Mouse (Mus musculus): ENCODE measurements around the gene Ypel4. TPM values are rescaled to one million over a fixed set of nuclear protein-coding genes. Genes with fewer than 3 reads are reported as not detected.

The Ypel4 gene
- polyA plus RNA-seq, 1 experiment from 2014 or later, result 19.6 TPM

- H3K9me3 ChIP-seq, result no peaks in the 10 kb centered on the region
- ATAC-seq (ENCODE audit: low FRiP score), result no peak
- H3K36me3 ChIP-seq (replicated peaks), result no peaks in the 10 kb centered on the region
- no peak overlapping the region for H3K9ac ChIP-seq
- H3K27ac ChIP-seq, result no peak overlapping the region
- peaks cover 19% of the 10 kb centered on the region for H3K4me1 ChIP-seq
- WGBS, result 85% methylated on average over 5 of the region's 5 CpGs
- H3K27me3 ChIP-seq, result no peaks in the 10 kb centered on the region
- no peak overlapping the region for H3K4me2 ChIP-seq
- no peak overlapping the region for H3K4me3 ChIP-seq (replicated peaks)
Observed at GRCm38 (mm10) chr2:84773195-84773594, 39.3 kb downstream of the Ypel4 start.

GRCm38 (mm10) chr2:84774751-84775150 lies 40.9 kb downstream of the Ypel4 start:
- Histone ChIP-seq H3K4me1 (peaks cover 19% of the 10 kb centered on the region), H3K36me3 (replicated peaks) (no peaks in the 10 kb centered on the region), H3K4me3 (replicated peaks) (peak overlapping the region; percentile 27), H3K9me3 (no peaks in the 10 kb centered on the region), H3K27ac (peak overlapping the region; percentile 85), H3K4me2 (peak overlapping the region; percentile 55), H3K27me3 (no peaks in the 10 kb centered on the region), H3K9ac (peak overlapping the region; percentile 55)
- under 1% methylated on average over 15 of the region's 15 CpGs for WGBS
- peak; percentile 90 for ATAC-seq (ENCODE audit: low FRiP score)

GRCm38 (mm10) chr2:84775241-84775640 lies 41.4 kb downstream of the Ypel4 start, which contains the start of gene Serping1:
Gene Serping1, minus strand, starts transcription at chr2:84775444.
- peak within 1 kb of the TSS; percentile 55 for H3K4me2 ChIP-seq
- H3K27ac ChIP-seq, result peak within 1 kb of the TSS; percentile 85
- H3K9ac ChIP-seq, result peak within 1 kb of the TSS; percentile 55
- 67% methylated on average over 9 of the region's 9 CpGs for WGBS
- no peaks in the 10 kb centered on the region for H3K27me3 ChIP-seq
- peaks cover 19% of the 10 kb centered on the region for H3K4me1 ChIP-seq
- peak within 1 kb of the TSS; percentile 27 for H3K4me3 ChIP-seq (replicated peaks)
- ATAC-seq (ENCODE audit: low FRiP score), result no peak
- no peaks in the 10 kb centered on the region for H3K36me3 ChIP-seq (replicated peaks)
- H3K9me3 ChIP-seq, result no peaks in the 10 kb centered on the region

GRCm38 (mm10) chr2:84775665-84776064 lies 41.8 kb downstream of the Ypel4 start:
- Histone ChIP-seq H3K27ac (peak overlapping the region; percentile 85), H3K4me2 (no peak overlapping the region)

GRCm38 (mm10) chr2:84777706-84778105 lies 43.8 kb downstream of the Ypel4 start:
- H3K4me3 ChIP-seq (replicated peaks), result no peak overlapping the region
- no peaks in the 10 kb centered on the region for H3K9me3 ChIP-seq
- 53% methylated on average over 3 of the region's 3 CpGs for WGBS
- no peaks in the 10 kb centered on the region for H3K36me3 ChIP-seq (replicated peaks)
- peaks cover 19% of the 10 kb centered on the region for H3K4me1 ChIP-seq
- no peak for ATAC-seq (ENCODE audit: low FRiP score)
- no peak overlapping the region for H3K4me2 ChIP-seq
- H3K27me3 ChIP-seq, result no peaks in the 10 kb centered on the region
- H3K9ac ChIP-seq, result no peak overlapping the region
- H3K27ac ChIP-seq, result no peak overlapping the region

More at GRCm38 (mm10) chr2:84775665-84776064, 41.8 kb downstream of the Ypel4 start:
- no peaks in the 10 kb centered on the region for H3K36me3 ChIP-seq (replicated peaks)
- no peaks in the 10 kb centered on the region for H3K9me3 ChIP-seq
- H3K9ac ChIP-seq, result no peak overlapping the region
- ATAC-seq (ENCODE audit: low FRiP score), result no peak
- H3K27me3 ChIP-seq, result no peaks in the 10 kb centered on the region
- 79% methylated on average over 6 of the region's 6 CpGs for WGBS
- H3K4me1 ChIP-seq, result peaks cover 19% of the 10 kb centered on the region
- no peak overlapping the region for H3K4me3 ChIP-seq (replicated peaks)

- no peak overlapping the region for H3K27ac ChIP-seq
- no peaks in the 10 kb centered on the region for H3K36me3 ChIP-seq (replicated peaks)
- H3K9me3 ChIP-seq, result no peaks in the 10 kb centered on the region
- 61% methylated on average over 6 of the region's 6 CpGs for WGBS
- H3K4me3 ChIP-seq (replicated peaks), result no peak overlapping the region
- no peak for ATAC-seq (ENCODE audit: low FRiP score)
- no peak overlapping the region for H3K9ac ChIP-seq
- no peak overlapping the region for H3K4me2 ChIP-seq
- H3K27me3 ChIP-seq, result no peaks in the 10 kb centered on the region
- H3K4me1 ChIP-seq, result peaks cover 13% of the 10 kb centered on the region
Observed at GRCm38 (mm10) chr2:84779210-84779609, 45.4 kb downstream of the Ypel4 start.

- no peak for ATAC-seq (ENCODE audit: low FRiP score)
- no peak overlapping the region for H3K9ac ChIP-seq
- WGBS, result 100% methylated on average over 1 of the region's 1 CpGs
- H3K4me2 ChIP-seq, result no peak overlapping the region
- no peak overlapping the region for H3K27ac ChIP-seq
- H3K36me3 ChIP-seq (replicated peaks), result no peaks in the 10 kb centered on the region
- H3K9me3 ChIP-seq, result no peaks in the 10 kb centered on the region
- H3K4me1 ChIP-seq, result no peaks in the 10 kb centered on the region
- H3K4me3 ChIP-seq (replicated peaks), result no peak overlapping the region
- no peaks in the 10 kb centered on the region for H3K27me3 ChIP-seq
Observed at GRCm38 (mm10) chr2:84783315-84783714, 49.5 kb downstream of the Ypel4 start.

GRCm38 (mm10) chr2:84783840-84784566 lies 50.1 kb downstream of the Ypel4 start:
- Histone ChIP-seq H3K4me1 (no peaks in the 10 kb centered on the region), H3K9ac (no peak overlapping the region), H3K36me3 (replicated peaks) (no peaks in the 10 kb centered on the region), H3K4me2 (no peak overlapping the region), H3K9me3 (no peaks in the 10 kb centered on the region), H3K27me3 (no peaks in the 10 kb centered on the region), H3K4me3 (replicated peaks) (no peak overlapping the region), H3K27ac (no peak overlapping the region)
- no peak for ATAC-seq (ENCODE audit: low FRiP score)
- WGBS, result 88% methylated on average over 3 of the region's 3 CpGs

MicroRNA genes within 50 kb of the gene (microRNA counts, 519-probe panel; counts per million panel counts)
- microRNA mmu-miR-130a, result 7,336 counts per million, percentile 93 among the panel's probes with 10 or more counts

Small RNAs within 50 kb of the gene (microRNA-seq; reads per million reads assigned to microRNA genes)
- gene Mir130a, result 38,498 reads per million, percentile 99 among the genes with 10 or more reads in this experiment

Other genes with a start within 250 kb of the Ypel4 start
- 52.6 and 53.6 TPM in 2 replicates for gene Ctnnd1, start 83.3 kb upstream of the Ypel4 start, polyA plus RNA-seq (2016; fragmentation: Nextera tagmentation; extraction: Ambion mirVana)
- 0.33 and 0.49 TPM in 2 replicates for gene Btbd18, start 75.0 kb upstream of the Ypel4 start, polyA plus RNA-seq (2016; fragmentation: Nextera tagmentation; extraction: Ambion mirVana)
- 448 and 458 TPM in 2 replicates for gene Selenoh, start 63.3 kb upstream of the Ypel4 start, polyA plus RNA-seq (2016; fragmentation: Nextera tagmentation; extraction: Ambion mirVana)
- gene Gm28635, start 56.0 kb upstream of the Ypel4 start, polyA plus RNA-seq (2016; fragmentation: Nextera tagmentation; extraction: Ambion mirVana), result not detected in 2 replicates
- 55.0 and 59.3 TPM in 2 replicates for gene Med19, start 55.7 kb upstream of the Ypel4 start, polyA plus RNA-seq (2016; fragmentation: Nextera tagmentation; extraction: Ambion mirVana)
- gene Tmx2, start 54.9 kb upstream of the Ypel4 start, polyA plus RNA-seq (2016; fragmentation: Nextera tagmentation; extraction: Ambion mirVana), result 175 and 177 TPM in 2 replicates
- 28.1 and 31.4 TPM in 2 replicates for gene Zdhhc5, start 18.9 kb upstream of the Ypel4 start, polyA plus RNA-seq (2016; fragmentation: Nextera tagmentation; extraction: Ambion mirVana)
- gene Clp1, start 6.7 kb upstream of the Ypel4 start, polyA plus RNA-seq (2016; fragmentation: Nextera tagmentation; extraction: Ambion mirVana), result 39.9 and 40.7 TPM in 2 replicates
- 9.4 and 10.2 TPM in 2 replicates for gene Gm19426, start 9.6 kb downstream of the Ypel4 start, polyA plus RNA-seq (2016; fragmentation: Nextera tagmentation; extraction: Ambion mirVana)
- 27.6 and 30.3 TPM in 2 replicates for gene Serping1, start 41.4 kb downstream of the Ypel4 start, polyA plus RNA-seq (2016; fragmentation: Nextera tagmentation; extraction: Ambion mirVana)
- 30.0 and 30.5 TPM in 2 replicates for gene Ube2l6, start 64.8 kb downstream of the Ypel4 start, polyA plus RNA-seq (2016; fragmentation: Nextera tagmentation; extraction: Ambion mirVana)
- gene Smtnl1, start 88.6 kb downstream of the Ypel4 start, polyA plus RNA-seq (2016; fragmentation: Nextera tagmentation; extraction: Ambion mirVana), result not detected in 2 replicates
- gene Timm10, start 92.9 kb downstream of the Ypel4 start, polyA plus RNA-seq (2016; fragmentation: Nextera tagmentation; extraction: Ambion mirVana), result 36.7 and 42.3 TPM in 2 replicates
- 11.4 and 14.4 TPM in 2 replicates for gene Slc43a1, start 104.8 kb downstream of the Ypel4 start, polyA plus RNA-seq (2016; fragmentation: Nextera tagmentation; extraction: Ambion mirVana)
- 5.2 and 7.9 TPM in 2 replicates for gene Rtn4rl2, start 152.7 kb downstream of the Ypel4 start, polyA plus RNA-seq (2016; fragmentation: Nextera tagmentation; extraction: Ambion mirVana)
- gene Slc43a3, start 202.5 kb downstream of the Ypel4 start, polyA plus RNA-seq (2016; fragmentation: Nextera tagmentation; extraction: Ambion mirVana), result 10.1 and 11.3 TPM in 2 replicates
- gene Prg2, start 246.4 kb downstream of the Ypel4 start, polyA plus RNA-seq (2016; fragmentation: Nextera tagmentation; extraction: Ambion mirVana), result not detected in 2 replicates